Mouse (Mus musculus) kidney, embryonic 14.5 days (tissue): ENCODE measurements around the gene Gm21961. TPM values are rescaled to one million over a fixed set of nuclear protein-coding genes. Genes with fewer than 3 reads are reported as not detected.

Experiments
- polyA plus RNA-seq: library from polyadenylated mRNA; unstranded; fragments of >200 nt; fragmentation: Nextera tagmentation; extraction: Ambion mirVana; gene quantifications from 2 replicates; pipeline ENCODE4 v1.2.1, GENCODE M21; 2014

Gm21961 gene
- polyA plus RNA-seq, 1 experiment from 2014 or later = not detected

Other genes with a start within 250 kb of the Gm21961 start
- not detected in 2 replicates for gene Gm21798, start 197.2 kb downstream of the Gm21961 start, polyA plus RNA-seq